Mouse (Mus musculus) cerebellum, adult 9-10 months (tissue): ENCODE results near the gene Nupl2.

Source experiments
- DNase-seq: peaks from one replicate; pipeline ENCODE4 v3.0.0; 2022

The Nupl2 gene

GRCm38 (mm10) chr5:24213861-24214546 is 49.2 kb downstream of the Nupl2 start:
- DNase-seq: no peak

GRCm38 (mm10) chr5:24214547-24214878 is 49.8 kb downstream of the Nupl2 start:
- no peak for DNase-seq

GRCm38 (mm10) chr5:24214900-24215299 is 50.1 kb downstream of the Nupl2 start:
- DNase-seq: no peak
